Mouse (Mus musculus) limb, embryonic 13.5 days (tissue): Measurements from ENCODE around the gene Dmrt2. TPM values are rescaled to one million over a fixed set of nuclear protein-coding genes. Genes with fewer than 3 reads are reported as not detected.

Source experiments
- ATAC-seq: fragments of 200-750 bp; cut with Nextera tagmentation; 2 replicates; pipeline ENCODE4 v1.8.0; 2017; ENCODE audit warnings: low read depth, moderate number of reproducible peaks, moderate TSS enrichment; ENCODE audit not compliant: low FRiP score
- H3K27ac ChIP-seq: fragments of 300-500 bp; sonication (generic); 2 replicates; pipeline ENCODE4 v1.5.1; 2015; ENCODE audit warnings: inconsistent platforms, mild to moderate bottlenecking, moderate library complexity
- H3K27me3 ChIP-seq: fragments of 300-500 bp; sonication (generic); 2 replicates; pipeline ENCODE4 v1.6.1; 2015; ENCODE audit warnings: mild to moderate bottlenecking, inconsistent platforms
- H3K36me3 ChIP-seq: fragments of 300-500 bp; sonication (generic); 2 replicates; pipeline ENCODE4 v1.6.1; 2015; ENCODE audit warnings: inconsistent platforms, mild to moderate bottlenecking, moderate library complexity
- H3K4me1 ChIP-seq: fragments of 300-500 bp; sonication (generic); 2 replicates; pipeline ENCODE4 v1.6.1; 2015; ENCODE audit warnings: inconsistent platforms
- H3K4me2 ChIP-seq: fragments of 300-500 bp; sonication (generic); replicated peaks from 2 replicates; pipeline ENCODE4 v1.6.1; 2015; ENCODE audit warnings: inconsistent platforms, mild to moderate bottlenecking, moderate library complexity
- H3K4me3 ChIP-seq: fragments of 300-500 bp; sonication (generic); 2 replicates; pipeline ENCODE4 v1.5.1; 2015; ENCODE audit warnings: moderate library complexity, mild to moderate bottlenecking, inconsistent platforms
- H3K9ac ChIP-seq: fragments of 300-500 bp; sonication (generic); 2 replicates; pipeline ENCODE4 v1.6.1; 2015; ENCODE audit warnings: mild to moderate bottlenecking, inconsistent platforms
- H3K9me3 ChIP-seq: fragments of 300-500 bp; sonication (generic); 2 replicates; pipeline ENCODE4 v1.6.1; 2016; ENCODE audit warnings: inconsistent platforms
- WGBS: fragments of 180-500 bp; shearing (Covaris S2); methylation state at CpG from one replicate; pipeline ENCODE4 v1.1.7; 2015; 5-methylcytosine and 5-hydroxymethylcytosine counted together
- polyA plus RNA-seq: library from polyadenylated mRNA; unstranded; fragments of >200 nt; fragmentation: Nextera tagmentation; extraction: Ambion mirVana; gene quantifications from 2 replicates; pipeline ENCODE4 v1.2.1, GENCODE M21; 2015

Dmrt2 gene
- polyA plus RNA-seq, 1 experiment from 2014 or later: 22.6 TPM

DNA sequence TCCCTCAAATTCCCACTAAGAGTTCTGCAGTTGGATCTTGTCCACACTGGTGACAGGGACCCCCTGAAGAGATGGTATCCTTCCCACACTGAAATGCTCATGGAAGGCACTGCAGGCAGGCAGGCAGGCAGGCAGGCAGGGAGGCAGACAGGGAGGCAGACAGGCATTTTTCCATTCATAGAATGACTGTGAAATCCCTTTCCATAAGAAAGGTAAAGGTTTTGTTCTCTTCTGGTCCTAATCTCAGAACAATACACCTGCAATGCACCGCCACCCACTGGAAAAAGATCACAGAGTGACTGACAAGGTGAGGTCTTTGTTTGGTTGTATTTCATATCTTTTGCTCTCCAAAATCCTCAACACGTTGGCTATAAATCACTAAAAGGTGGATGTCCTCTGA is 42.7 kb downstream of the Dmrt2 start:
- Histone ChIP-seq H3K4me2 (no peak overlapping the region), H3K9me3 (no peaks in the 10 kb centered on the region), H3K9ac (no peak overlapping the region), H3K27ac (no peak overlapping the region), H3K27me3 (0 out of 2 replicates have a peak, but pooled peaks cover 3% of the 10 kb centered on the region), H3K36me3 (no peaks in the 10 kb centered on the region), H3K4me3 (no peak overlapping the region), H3K4me1 (0 out of 2 replicates have a peak, but pooled peaks cover 9% of the 10 kb centered on the region)
- WGBS: 64% methylated on average over 2 of the region's 2 CpGs
- no peak for ATAC-seq

DNA sequence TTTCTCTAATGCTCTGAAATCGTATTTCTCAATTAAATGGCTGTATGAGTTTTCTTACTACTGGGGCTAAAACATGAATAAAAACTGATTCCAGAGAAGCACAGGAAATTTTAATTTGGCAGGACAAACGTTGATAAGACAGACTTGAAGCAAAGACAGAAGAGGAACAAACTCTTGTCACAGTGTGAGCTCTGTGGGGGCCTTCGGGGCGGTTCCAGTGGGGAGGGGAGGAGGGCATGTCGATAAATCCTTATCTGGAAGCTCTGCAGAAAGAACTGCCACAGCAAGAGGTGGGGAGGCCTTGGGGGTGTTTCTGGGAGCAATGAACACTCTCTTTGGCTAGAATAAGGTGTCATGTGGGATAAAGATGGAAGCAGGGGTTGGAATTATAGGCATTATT is 50.4 kb downstream of the Dmrt2 start:
- 58% methylated on average over 5 of the region's 5 CpGs for WGBS
- Histone ChIP-seq H3K27me3 (0 out of 2 replicates have a peak, but pooled peaks cover 3% of the 10 kb centered on the region), H3K9me3 (no peaks in the 10 kb centered on the region), H3K27ac (no peak overlapping the region), H3K4me2 (no peak overlapping the region), H3K36me3 (no peaks in the 10 kb centered on the region), H3K9ac (no peak overlapping the region), H3K4me3 (no peak overlapping the region), H3K4me1 (no peaks in the 10 kb centered on the region)
- no peak for ATAC-seq

Other genes starting within 250 kb of the Dmrt2 start
- gene Dmrt1, start 166.8 kb upstream of the Dmrt2 start, polyA plus RNA-seq: 0.11 and 0.15 TPM in 2 replicates
- gene Dmrt3, start 62.1 kb upstream of the Dmrt2 start, polyA plus RNA-seq: 0.22 and 0.34 TPM in 2 replicates